In the genomic region with DNA sequence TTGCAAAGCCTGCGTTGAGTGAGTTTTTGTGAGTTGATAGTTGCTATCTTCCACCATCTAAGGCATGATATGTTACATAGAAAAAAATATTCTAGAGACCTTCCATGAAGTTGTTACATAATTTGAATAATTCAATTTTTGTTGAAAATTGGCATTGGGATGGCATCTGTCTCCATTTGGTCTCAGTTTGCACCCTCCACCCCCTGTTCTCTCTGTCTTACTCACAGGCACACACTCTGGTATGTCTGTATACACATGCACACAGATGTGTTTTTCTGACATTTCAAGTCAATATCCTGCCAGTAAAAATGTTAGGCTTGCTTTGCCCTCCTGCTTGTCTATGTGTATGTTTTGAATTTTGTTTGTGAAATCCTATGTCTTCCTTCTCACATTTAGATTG, we compare ENCODE assay signal across 18 mouse cellular contexts.
"Had no signal": no experiment of that assay in that cellular context is flagged by ENCODE, and none has a peak within 500 bp of the region (broad histone marks: within the 10 kb centered on the region; RNA-seq: fewer than 3 reads in every experiment).

No protein-coding gene starts in this region.

- ATAC-seq: liver, postnatal 0 days; lung, postnatal 0 days; midbrain, embryonic 16.5 days had no signal

- H3K27ac ChIP-seq: lung, embryonic 15.5 days; midbrain, embryonic 10.5 days; midbrain, embryonic 12.5 days; neural tube, embryonic 12.5 days; stomach, embryonic 15.5 days; stomach, postnatal 0 days had no signal

- H3K4me3 ChIP-seq: lung, embryonic 15.5 days; midbrain, embryonic 10.5 days; midbrain, embryonic 12.5 days; myocyte; neural tube, embryonic 12.5 days; stomach, embryonic 15.5 days had no signal

- DNase-seq: liver, postnatal 0 days; lung, adult 2 months; lung, postnatal 14 days; lung, postnatal 4 days; midbrain, embryonic 14.5 days; right cerebral cortex, postnatal 14 days; thymus, adult 18-20 months; thymus, postnatal 14 days; thymus, postnatal 36 days had no signal
